Mouse (Mus musculus) lung, embryonic 14.5 days (tissue): ENCODE data around the gene Ifng. TPM values are rescaled to one million over a fixed set of nuclear protein-coding genes. Genes with fewer than 3 reads are reported as not detected.

Source experiments
- ATAC-seq: fragments of 200-750 bp; cut with Nextera tagmentation; 2 replicates; pipeline ENCODE4 v1.8.0; 2017; ENCODE audit warnings: mild to moderate bottlenecking, moderate TSS enrichment, moderate library complexity; ENCODE audit not compliant: insufficient read depth
- DNase-seq: peaks from one replicate; pipeline ENCODE4 v3.0.0-alpha.2; 2015
- H3K27ac ChIP-seq: fragments of 300-500 bp; sonication (generic); 2 replicates; pipeline ENCODE4 v1.5.1; 2014; ENCODE audit warnings: low read depth, mild to moderate bottlenecking, moderate library complexity
- H3K27me3 ChIP-seq: fragments of 300-500 bp; sonication (generic); 2 replicates; pipeline ENCODE4 v1.6.1; 2014; ENCODE audit warnings: low read length, control low read depth; ENCODE audit not compliant: insufficient read depth
- H3K36me3 ChIP-seq: fragments of 300-500 bp; sonication (generic); 2 replicates; pipeline ENCODE4 v1.6.1; 2014; ENCODE audit warnings: control low read depth; ENCODE audit not compliant: insufficient read depth
- H3K4me1 ChIP-seq: fragments of 300-500 bp; sonication (generic); 2 replicates; pipeline ENCODE4 v1.6.1; 2014; ENCODE audit warnings: antibody characterized with exemption, control low read depth; ENCODE audit not compliant: insufficient read depth
- H3K4me2 ChIP-seq: fragments of 300-500 bp; sonication (generic); 2 replicates; pipeline ENCODE4 v1.6.1; 2014; ENCODE audit warnings: mild to moderate bottlenecking
- H3K4me3 ChIP-seq: fragments of 300-500 bp; sonication (generic); 2 replicates; pipeline ENCODE4 v1.5.1; 2014; ENCODE audit warnings: low read depth, low read length
- H3K9ac ChIP-seq: fragments of 300-500 bp; sonication (generic); 2 replicates; pipeline ENCODE4 v1.6.1; 2014
- H3K9me3 ChIP-seq: fragments of 300-500 bp; sonication (generic); 2 replicates; pipeline ENCODE4 v1.6.1; 2016; ENCODE audit warnings: low read depth, low read length, control low read depth
- CTCF ChIP-seq: IDR thresholded peaks from 2 replicates; pipeline ENCODE4 v1.5.1; 2016; ENCODE audit warnings: antibody characterized with exemption, low read depth
- WGBS: fragments of 180-500 bp; shearing (Covaris S2); extraction: QIAGEN DNeasy Blood & Tissue Kit; methylation state at CpG from one replicate; pipeline ENCODE4 v1.1.7; 2014; 5-methylcytosine and 5-hydroxymethylcytosine counted together
- polyA plus RNA-seq: library from polyadenylated mRNA; unstranded; fragments of >200 nt; fragmentation: Nextera tagmentation; extraction: Ambion mirVana; gene quantifications from 2 replicates; pipeline ENCODE4 v1.2.1, GENCODE M21; 2014

Ifng gene
- not detected in 2 replicates for polyA plus RNA-seq

DNA sequence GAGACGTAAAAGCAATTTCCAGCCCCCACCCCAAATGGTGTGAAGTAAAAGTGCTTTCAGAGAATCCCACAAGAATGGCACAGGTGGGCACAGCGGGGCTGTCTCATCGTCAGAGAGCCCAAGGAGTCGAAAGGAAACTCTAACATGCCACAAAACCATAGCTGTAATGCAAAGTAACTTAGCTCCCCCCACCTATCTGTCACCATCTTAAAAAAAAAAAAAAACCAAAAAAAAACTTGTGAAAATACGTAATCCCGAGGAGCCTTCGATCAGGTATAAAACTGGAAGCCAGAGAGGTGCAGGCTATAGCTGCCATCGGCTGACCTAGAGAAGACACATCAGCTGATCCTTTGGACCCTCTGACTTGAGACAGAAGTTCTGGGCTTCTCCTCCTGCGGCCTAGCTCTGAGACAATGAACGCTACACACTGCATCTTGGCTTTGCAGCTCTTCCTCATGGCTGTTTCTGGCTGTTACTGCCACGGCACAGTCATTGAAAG, at the start of gene Ifng:
Gene Ifng (plus strand): TSS at position 305 of the 499 bp plus-strand sequence.
- H3K9ac ChIP-seq = no peak within 1 kb of the TSS
- ATAC-seq (no peak), DNase-seq (no peak)
- TF ChIP-seq CTCF = no peak
- no peak within 1 kb of the TSS for H3K4me3 ChIP-seq
- no peak within 1 kb of the TSS for H3K27ac ChIP-seq
- H3K4me2 ChIP-seq = no peak within 1 kb of the TSS
- H3K9me3 ChIP-seq = no peaks in the 10 kb centered on the region
- 88% methylated on average over 11 of the region's 11 CpGs for WGBS
- H3K27me3 ChIP-seq = no peaks in the 10 kb centered on the region
- H3K36me3 ChIP-seq = no peaks in the 10 kb centered on the region
- H3K4me1 ChIP-seq = no peaks in the 10 kb centered on the region

DNA sequence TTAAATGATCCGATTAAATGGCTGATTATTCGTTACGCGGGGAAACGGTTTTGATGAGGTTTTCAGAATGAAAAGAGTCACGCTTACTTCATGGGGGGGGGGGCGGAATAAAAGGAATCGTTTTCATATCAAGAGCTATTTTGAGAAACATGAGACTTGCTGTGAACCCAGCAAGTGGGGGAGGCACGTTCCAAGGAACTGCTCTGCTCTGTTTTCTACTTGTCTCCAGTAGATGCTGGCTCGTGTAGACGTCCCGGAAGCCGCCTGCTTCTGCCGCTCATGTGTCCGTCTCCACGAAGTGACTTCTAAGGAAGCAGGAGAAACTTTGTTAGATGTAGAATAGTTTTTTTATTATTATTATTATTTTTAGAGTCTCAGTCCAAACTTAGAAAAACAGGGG, 40.9 kb upstream of the Ifng start:
- H3K27me3 ChIP-seq = no peaks in the 10 kb centered on the region
- DNase-seq = peak; percentile 7
- TF ChIP-seq CTCF = no peak
- H3K9ac ChIP-seq = no peak overlapping the region
- no peaks in the 10 kb centered on the region for H3K4me1 ChIP-seq
- no peaks in the 10 kb centered on the region for H3K9me3 ChIP-seq
- no peak overlapping the region for H3K4me2 ChIP-seq
- no peak overlapping the region for H3K27ac ChIP-seq
- no peaks in the 10 kb centered on the region for H3K36me3 ChIP-seq
- ATAC-seq = no peak
- H3K4me3 ChIP-seq = no peak overlapping the region
- WGBS = 80% methylated on average over 16 of the region's 16 CpGs

DNA sequence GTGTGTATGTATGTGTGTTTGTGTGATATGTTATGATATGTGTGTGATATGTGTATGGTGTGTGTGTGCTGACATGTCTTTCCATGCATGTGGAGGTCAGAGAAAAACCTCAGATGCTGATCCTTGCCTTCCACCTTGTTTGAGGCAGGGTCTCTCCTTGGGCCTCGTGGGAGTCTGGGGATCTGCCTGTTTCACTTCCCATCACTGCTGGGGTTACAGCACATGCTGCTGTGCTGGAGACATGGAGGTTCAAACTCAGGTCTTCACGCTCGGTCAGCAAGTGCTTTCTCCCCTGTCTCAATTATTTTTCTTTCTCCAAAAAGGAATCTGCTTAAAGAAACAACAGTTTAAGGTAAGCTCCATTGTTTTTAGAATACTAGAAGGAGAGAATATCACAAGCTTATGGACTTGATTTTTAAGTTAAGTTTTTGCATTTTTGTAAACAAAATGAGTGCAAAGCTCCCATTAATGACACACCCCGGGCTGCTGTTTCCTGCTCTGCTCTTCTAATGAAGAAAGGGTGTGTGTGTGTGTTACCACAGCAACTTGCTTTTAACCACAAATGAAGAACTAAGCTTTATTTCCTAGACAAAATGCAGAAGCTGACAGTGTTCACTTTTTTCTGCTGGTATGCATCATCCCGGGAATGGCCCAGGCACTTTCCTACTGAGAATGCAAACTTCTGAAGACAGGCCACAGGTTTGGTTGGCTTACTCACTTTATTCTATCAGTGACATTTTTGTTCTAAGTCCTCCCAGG, 34.2 kb upstream of the Ifng start:
- Histone ChIP-seq H3K27me3 (no peaks in the 10 kb centered on the region), H3K4me3 (no peak overlapping the region), H3K27ac (no peak overlapping the region), H3K4me1 (no peaks in the 10 kb centered on the region), H3K4me2 (no peak overlapping the region), H3K9ac (no peak overlapping the region), H3K9me3 (no peaks in the 10 kb centered on the region), H3K36me3 (no peaks in the 10 kb centered on the region)
- ATAC-seq (no peak), DNase-seq (no peak)
- TF ChIP-seq CTCF = no peak
- 71% methylated on average over 5 of the region's 5 CpGs for WGBS

DNA sequence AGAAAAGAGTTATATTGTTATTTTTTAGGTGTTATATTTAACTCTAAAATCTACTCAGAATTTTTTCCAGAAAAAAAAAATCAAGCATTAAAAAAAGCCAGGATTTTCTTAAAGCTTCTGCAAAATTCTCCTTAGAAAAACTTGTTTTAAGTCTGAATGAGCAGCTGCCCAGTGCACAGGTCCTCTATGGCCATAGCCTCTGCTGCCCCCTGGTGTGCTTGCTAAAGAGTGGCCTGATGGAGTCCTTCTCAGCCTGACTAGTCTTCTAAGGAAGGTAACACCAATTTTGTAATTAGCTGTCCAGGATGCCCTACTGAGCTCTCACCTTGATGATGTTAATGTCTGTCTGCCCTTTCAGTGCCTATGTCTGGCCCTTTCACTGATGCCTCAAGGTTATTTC, 29.5 kb upstream of the Ifng start:
- TF ChIP-seq CTCF = peak; percentile 44
- Histone ChIP-seq H3K36me3 (no peaks in the 10 kb centered on the region), H3K4me2 (no peak overlapping the region), H3K9me3 (no peaks in the 10 kb centered on the region), H3K4me1 (no peaks in the 10 kb centered on the region), H3K27ac (no peak overlapping the region), H3K4me3 (no peak overlapping the region), H3K27me3 (no peaks in the 10 kb centered on the region), H3K9ac (no peak overlapping the region)
- DNase-seq (peak; percentile 39), ATAC-seq (no peak)

DNA sequence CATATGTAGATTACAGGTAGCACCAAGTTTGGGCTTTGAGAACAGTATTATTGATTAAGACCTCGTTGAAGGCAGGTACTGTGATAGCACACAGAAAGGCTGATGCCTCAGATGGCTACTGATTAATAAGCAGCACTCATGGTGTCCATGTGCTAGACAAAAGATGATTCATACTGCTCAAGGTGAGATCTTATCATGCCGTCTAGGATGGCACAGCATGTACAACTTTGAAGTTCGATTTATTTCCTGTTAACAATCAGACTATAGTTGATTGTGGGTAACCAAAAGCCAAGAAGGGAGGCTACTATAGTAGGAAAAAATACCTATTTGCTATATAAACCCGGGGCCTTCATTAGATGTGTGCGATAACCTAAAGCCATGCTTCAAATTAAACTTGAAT, 28.1 kb upstream of the Ifng start:
- Histone ChIP-seq H3K9ac (no peak overlapping the region), H3K36me3 (no peaks in the 10 kb centered on the region), H3K4me1 (no peaks in the 10 kb centered on the region), H3K4me2 (no peak overlapping the region), H3K9me3 (no peaks in the 10 kb centered on the region), H3K27me3 (no peaks in the 10 kb centered on the region), H3K27ac (no peak overlapping the region), H3K4me3 (no peak overlapping the region)
- 79% methylated on average over 5 of the region's 5 CpGs for WGBS
- DNase-seq (no peak), ATAC-seq (no peak)
- TF ChIP-seq CTCF = no peak

DNA sequence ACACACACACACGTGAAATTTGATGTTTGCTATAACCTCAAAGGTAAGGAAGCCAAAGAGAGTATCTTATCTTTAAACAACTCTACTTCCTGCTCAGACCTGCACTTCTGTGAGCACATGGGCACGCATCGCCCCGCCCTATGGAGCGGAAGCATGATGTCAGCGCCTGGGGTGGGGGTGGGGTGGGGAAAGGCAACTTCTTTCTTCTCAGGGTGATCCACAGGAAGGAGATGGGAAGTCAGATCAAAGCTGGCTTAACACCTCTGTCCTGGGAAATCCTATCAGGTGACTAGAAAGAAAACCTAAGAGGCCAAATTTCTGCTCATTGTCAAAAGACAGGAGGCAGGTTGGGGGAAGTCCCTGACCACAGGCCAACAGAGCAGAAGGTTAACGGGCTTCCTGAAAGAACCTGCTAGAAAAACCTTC, 21.8 kb upstream of the Ifng start:
- H3K9ac ChIP-seq = no peak overlapping the region
- peak; percentile 3 for DNase-seq
- H3K4me3 ChIP-seq = no peak overlapping the region
- no peak for TF ChIP-seq CTCF
- peak; percentile 41; the same call in 1 of the 2 replicates for ATAC-seq
- H3K4me1 ChIP-seq = no peaks in the 10 kb centered on the region
- no peaks in the 10 kb centered on the region for H3K9me3 ChIP-seq
- no peaks in the 10 kb centered on the region for H3K36me3 ChIP-seq
- no peak overlapping the region for H3K4me2 ChIP-seq
- H3K27ac ChIP-seq = no peak overlapping the region
- 53% methylated on average over 7 of the region's 7 CpGs for WGBS
- no peaks in the 10 kb centered on the region for H3K27me3 ChIP-seq

DNA sequence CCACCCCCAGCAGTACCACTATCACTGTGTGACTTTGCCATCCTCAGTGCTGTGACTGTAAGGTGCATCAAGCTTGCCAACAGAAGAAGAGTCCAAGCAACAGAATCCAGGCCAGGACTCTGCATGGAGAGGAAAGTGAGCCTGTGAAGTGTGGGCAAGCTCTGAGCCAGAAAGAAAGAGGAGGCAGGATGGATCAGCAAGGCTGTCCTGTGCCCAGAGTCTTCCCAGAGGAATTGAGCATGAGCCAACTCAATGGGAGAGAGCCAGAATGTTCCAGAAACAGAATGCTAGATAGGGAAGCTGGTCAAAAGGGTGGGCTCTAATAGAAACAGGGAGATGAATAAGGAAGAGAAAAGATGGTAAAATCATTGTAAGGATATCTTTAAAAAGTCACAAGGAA, 19.9 kb upstream of the Ifng start:
- Histone ChIP-seq H3K9ac (no peak overlapping the region), H3K4me3 (no peak overlapping the region), H3K9me3 (no peaks in the 10 kb centered on the region), H3K27me3 (no peaks in the 10 kb centered on the region), H3K4me1 (no peaks in the 10 kb centered on the region), H3K27ac (no peak overlapping the region), H3K36me3 (no peaks in the 10 kb centered on the region), H3K4me2 (no peak overlapping the region)
- TF ChIP-seq CTCF = no peak
- DNase-seq (no peak), ATAC-seq (no peak)
